Mouse (Mus musculus): ENCODE measurements around the gene Tex101. TPM values are rescaled to one million over a fixed set of nuclear protein-coding genes. Genes with fewer than 3 reads are reported as not detected.
"Not testable (repeated sequence)": the region's sequence is repeated elsewhere in the genome, so short reads cannot be mapped to it uniquely, and the experiment has no call there.

Gene Tex101
- not detected for total RNA-seq (2021)

- intact Hi-C loops (cut with DNase I) = no loop called here
- DNase-seq = no peak
Measured at GRCm38 (mm10) chr7:24676575-24676974, at the start of gene Tex101. Gene Tex101 (minus strand): TSS chr7:24676675.

GRCm38 (mm10) chr7:24715039-24715438 is 38.6 kb upstream of the Tex101 start:
- DNase-seq = no peak
- intact Hi-C loops (cut with DNase I) = no loop called here

- intact Hi-C loops (cut with DNase I) = no loop called here
- DNase-seq = no peak
Measured at GRCm38 (mm10) chr7:24708832-24709292, 32.4 kb upstream of the Tex101 start, which contains the start of gene BC049730. Gene BC049730 (plus strand): TSS chr7:24709242.

GRCm38 (mm10) chr7:24702841-24703240 is 26.4 kb upstream of the Tex101 start:
- DNase-seq; intact Hi-C loops (cut with DNase I): not testable (repeated sequence)

- DNase-seq; intact Hi-C loops (cut with DNase I): not testable (repeated sequence)
Measured at GRCm38 (mm10) chr7:24697891-24698290, 21.4 kb upstream of the Tex101 start.

- DNase-seq; intact Hi-C loops (cut with DNase I): not testable (repeated sequence)
Measured at GRCm38 (mm10) chr7:24692693-24693092, 16.2 kb upstream of the Tex101 start.

GRCm38 (mm10) chr7:24687519-24687918 is 11.0 kb upstream of the Tex101 start:
- DNase-seq; intact Hi-C loops (cut with DNase I): not testable (repeated sequence)

- intact Hi-C loops (cut with DNase I); DNase-seq: not testable (repeated sequence)
Measured at GRCm38 (mm10) chr7:24684121-24684520, 7.6 kb upstream of the Tex101 start.

- no peak for DNase-seq
- intact Hi-C loops (cut with DNase I) = loop anchor here (5.0 kb wide), 1 partner anchor 50 kb away; no protein-coding TSS in a partner anchor
Measured at GRCm38 (mm10) chr7:24671944-24672439, 4.5 kb downstream of the Tex101 start.

GRCm38 (mm10) chr7:24664959-24665358 is 11.5 kb downstream of the Tex101 start:
- intact Hi-C loops (cut with DNase I) = loop anchor here (5.0 to 10.0 kb wide), 2 partner anchors 133 to 190 kb away; partner anchors contain the start of gene Irgq
- DNase-seq = no peak

- DNase-seq = no peak
- intact Hi-C loops (cut with DNase I) = loop anchor here (5.0 to 10.0 kb wide), 2 partner anchors 132 to 190 kb away; partner anchors contain the start of gene Irgq
Measured at GRCm38 (mm10) chr7:24664301-24664700, 12.2 kb downstream of the Tex101 start.

- intact Hi-C loops (cut with DNase I) = loop anchor here (1.0 to 10.0 kb wide), 3 partner anchors 61 to 188 kb away; partner anchors contain the start of gene Irgq
- DNase-seq = peak; percentile 43 to 75
Measured at GRCm38 (mm10) chr7:24662575-24662974, 13.9 kb downstream of the Tex101 start.

GRCm38 (mm10) chr7:24661118-24661904 is 15.2 kb downstream of the Tex101 start:
- intact Hi-C loops (cut with DNase I) = loop anchor here (5.0 to 10.0 kb wide), 2 partner anchors 129 to 187 kb away; partner anchors contain the start of gene Irgq
- DNase-seq = no peak

- DNase-seq = no peak
- intact Hi-C loops (cut with DNase I) = loop anchor here (5.0 to 10.0 kb wide), 2 partner anchors 128 to 185 kb away; partner anchors contain the start of gene Irgq
Measured at GRCm38 (mm10) chr7:24659737-24660357, 16.6 kb downstream of the Tex101 start.

GRCm38 (mm10) chr7:24653681-24654080 is 22.8 kb downstream of the Tex101 start:
- intact Hi-C loops (cut with DNase I) = loop anchor here (2.0 kb wide), 1 partner anchor 53 kb away; no protein-coding TSS in a partner anchor
- DNase-seq = peak; percentile 54 to 72

GRCm38 (mm10) chr7:24646486-24646885 is 30.0 kb downstream of the Tex101 start:
- intact Hi-C loops (cut with DNase I) = no loop called here
- DNase-seq = no peak

GRCm38 (mm10) chr7:24644996-24645395 is 31.5 kb downstream of the Tex101 start:
- DNase-seq = no peak
- intact Hi-C loops (cut with DNase I) = no loop called here

GRCm38 (mm10) chr7:24644492-24644891 is 32.0 kb downstream of the Tex101 start:
- no peak for DNase-seq
- intact Hi-C loops (cut with DNase I) = no loop called here

- intact Hi-C loops (cut with DNase I) = no loop called here
- DNase-seq = peak; percentile 34 to 63
Measured at GRCm38 (mm10) chr7:24642491-24642890, 34.0 kb downstream of the Tex101 start.

- intact Hi-C loops (cut with DNase I) = no loop called here
- no peak for DNase-seq
Measured at GRCm38 (mm10) chr7:24640450-24640849, 36.0 kb downstream of the Tex101 start.

Measured in heart, postnatal 10 days (tissue).